Mouse (Mus musculus) megakaryocyte, embryonic 14.5 days (primary cell): ENCODE data around the gene Helz. TPM values are rescaled to one million over a fixed set of nuclear protein-coding genes. Genes with fewer than 3 reads are reported as not detected.

Experiments used
- H3K27me3 ChIP-seq: replicated peaks from 2 replicates; pipeline ENCODE3; 2012; ENCODE audit warnings: inconsistent platforms
- H3K36me3 ChIP-seq: replicated peaks from 2 replicates; pipeline ENCODE3; 2012; ENCODE audit warnings: low read length, inconsistent platforms, mixed read lengths
- H3K4me1 ChIP-seq: 2 replicates; pipeline ENCODE4 v1.6.1; 2012; ENCODE audit warnings: inconsistent platforms
- H3K4me3 ChIP-seq: replicated peaks from 2 replicates; pipeline ENCODE3; 2012; ENCODE audit warnings: moderate library complexity, mild to moderate bottlenecking, inconsistent platforms
- H3K9me3 ChIP-seq: 2 replicates; pipeline ENCODE4 v1.6.1; 2012; ENCODE audit warnings: inconsistent platforms
- FLI1 ChIP-seq: IDR thresholded peaks from 2 replicates; pipeline ENCODE4 v1.6.1; 2012; ENCODE audit warnings: low read length, inconsistent platforms, mixed read lengths
- GATA1 ChIP-seq: IDR thresholded peaks from 3 replicates; pipeline ENCODE4 v1.6.1; 2012; ENCODE audit warnings: mixed read lengths, low read length, inconsistent platforms, borderline replicate concordance
- polyA plus RNA-seq: library from polyadenylated mRNA; stranded (reverse); fragments of >175 nt; gene quantifications from 2 replicates; pipeline ENCODE4 v1.2.3, GENCODE M21; 2012; ENCODE audit warnings: low replicate concordance; ENCODE audit not compliant: insufficient read depth

Helz gene
- polyA plus RNA-seq, 1 experiment, result 99.4 TPM

DNA sequence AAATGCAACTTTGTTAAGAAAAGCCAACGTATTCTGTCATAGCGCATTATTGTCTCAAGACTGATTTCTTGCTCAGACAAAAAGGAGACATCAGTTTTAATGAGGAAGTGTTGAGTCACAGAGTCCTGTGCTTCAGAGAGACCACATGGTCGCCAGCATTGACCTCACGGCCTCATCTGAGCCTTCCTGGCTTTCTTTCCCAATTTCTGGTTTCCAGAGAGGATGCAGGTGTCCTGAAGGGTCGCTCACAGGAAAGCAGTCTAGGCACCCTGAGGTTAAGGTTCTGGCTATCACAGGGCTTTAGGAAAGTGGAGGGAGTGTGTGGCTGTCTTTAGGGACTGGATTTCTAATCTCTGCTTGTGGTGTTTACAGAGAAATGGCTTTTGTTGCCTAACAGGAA, 90.4 kb downstream of the Helz start:
- TF ChIP-seq FLI1, result no peak
- no peak for TF ChIP-seq GATA1
- no peaks in the 10 kb centered on the region for H3K27me3 ChIP-seq
- no peaks in the 10 kb centered on the region for H3K9me3 ChIP-seq
- no peak overlapping the region for H3K4me3 ChIP-seq
- H3K36me3 ChIP-seq, result peaks cover 94% of the 10 kb centered on the region
- H3K4me1 ChIP-seq, result peaks cover 7% of the 10 kb centered on the region; the same call in 1 of the 2 replicates

DNA sequence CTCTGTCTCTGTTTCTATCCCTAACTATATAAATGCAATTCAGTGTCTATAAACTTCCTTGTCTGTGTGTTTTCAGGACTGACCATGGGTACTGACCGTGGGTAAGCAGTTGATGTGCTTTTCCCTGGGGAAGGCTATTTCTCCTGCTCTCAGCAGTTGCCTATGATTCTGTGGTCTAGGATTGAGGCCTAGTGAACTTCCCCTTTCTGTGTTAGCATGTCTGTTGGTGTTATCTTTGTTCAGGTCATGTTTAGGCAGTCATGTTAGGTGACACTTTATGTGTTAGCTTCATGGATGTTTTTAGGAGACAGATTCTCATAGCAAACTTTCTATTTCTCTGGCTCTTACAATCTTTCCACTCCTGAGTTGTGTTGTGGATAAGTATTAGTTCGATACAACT, 91.9 kb downstream of the Helz start:
- TF ChIP-seq FLI1 (no peak), GATA1 (no peak)
- H3K36me3 ChIP-seq, result peaks cover 94% of the 10 kb centered on the region

DNA sequence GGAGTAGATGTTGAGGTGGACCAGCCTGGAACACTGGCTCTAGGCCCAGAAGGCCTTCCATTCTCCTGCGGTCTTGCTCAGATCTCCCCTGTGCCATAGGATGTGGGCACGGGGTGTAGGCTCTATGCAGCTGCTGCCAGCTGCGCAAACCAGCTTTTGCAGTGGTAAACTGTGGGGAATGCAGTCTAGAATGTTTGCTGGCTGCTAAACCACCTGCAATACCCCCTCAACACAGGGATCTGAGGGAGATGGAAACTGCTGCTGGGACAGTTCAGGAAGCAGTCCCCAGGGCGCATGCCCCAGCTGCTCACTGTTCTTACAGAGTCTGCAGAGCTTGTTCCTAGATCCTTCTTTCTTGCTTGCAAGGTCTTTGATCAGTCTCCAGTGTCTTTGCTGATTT, 96.7 kb downstream of the Helz start:
- no peak for TF ChIP-seq FLI1
- TF ChIP-seq GATA1, result no peak
- Histone ChIP-seq H3K4me3 (no peak overlapping the region), H3K4me1 (peaks cover 16% of the 10 kb centered on the region), H3K36me3 (peaks cover 94% of the 10 kb centered on the region), H3K27me3 (no peaks in the 10 kb centered on the region), H3K9me3 (no peaks in the 10 kb centered on the region)

More for the DNA sequence above, 91.9 kb downstream of the Helz start:
- Histone ChIP-seq H3K4me3 (no peak overlapping the region), H3K4me1 (peaks cover 16% of the 10 kb centered on the region), H3K9me3 (no peaks in the 10 kb centered on the region), H3K27me3 (no peaks in the 10 kb centered on the region)

DNA sequence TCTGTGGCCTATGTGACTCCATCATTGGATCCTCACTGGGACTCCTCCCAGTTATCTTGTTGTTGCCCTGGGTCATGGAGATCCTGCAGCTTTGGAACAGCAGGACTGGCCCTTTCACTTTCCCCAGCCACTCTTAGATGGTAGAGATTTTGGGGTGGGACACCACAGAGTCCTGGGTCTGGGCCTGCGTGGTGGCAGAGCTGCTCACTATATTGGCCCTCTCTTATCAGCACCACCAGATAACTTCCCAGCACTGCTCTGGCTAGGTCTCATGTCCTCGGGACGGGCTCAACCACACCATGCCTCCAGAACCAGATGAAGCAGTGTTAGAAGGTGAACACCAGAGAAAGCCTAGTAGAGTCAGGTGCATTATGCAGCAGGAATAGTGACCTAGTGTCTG, 99.6 kb downstream of the Helz start:
- Histone ChIP-seq H3K4me1 (peaks cover 19% of the 10 kb centered on the region), H3K9me3 (no peaks in the 10 kb centered on the region), H3K4me3 (no peak overlapping the region), H3K36me3 (peaks cover 95% of the 10 kb centered on the region), H3K27me3 (no peaks in the 10 kb centered on the region)
- TF ChIP-seq FLI1 (no peak), GATA1 (no peak)

DNA sequence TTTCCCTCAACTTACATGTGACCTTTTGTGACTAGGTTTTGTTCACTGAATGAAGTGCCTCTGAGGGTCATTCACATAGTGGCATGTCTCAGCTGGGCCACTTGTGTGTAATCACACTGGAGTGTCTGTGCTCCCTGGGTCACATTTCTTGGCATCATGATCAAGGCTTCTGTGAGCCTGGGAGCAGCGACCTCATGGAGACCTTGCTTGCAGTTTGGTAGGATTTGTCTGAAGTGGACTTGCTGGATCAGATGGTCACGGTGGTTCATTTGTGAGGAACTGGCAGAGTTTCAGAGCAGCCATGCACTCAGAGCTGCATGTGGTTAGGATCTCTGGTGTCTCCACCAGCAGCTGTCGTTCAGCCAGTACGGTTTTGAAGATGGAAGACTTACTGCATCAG, 100.9 kb downstream of the Helz start:
- Histone ChIP-seq H3K9me3 (no peaks in the 10 kb centered on the region), H3K36me3 (peaks cover 96% of the 10 kb centered on the region), H3K4me3 (no peak overlapping the region), H3K4me1 (peaks cover 19% of the 10 kb centered on the region), H3K27me3 (no peaks in the 10 kb centered on the region)
- TF ChIP-seq GATA1 (no peak), FLI1 (no peak)

DNA sequence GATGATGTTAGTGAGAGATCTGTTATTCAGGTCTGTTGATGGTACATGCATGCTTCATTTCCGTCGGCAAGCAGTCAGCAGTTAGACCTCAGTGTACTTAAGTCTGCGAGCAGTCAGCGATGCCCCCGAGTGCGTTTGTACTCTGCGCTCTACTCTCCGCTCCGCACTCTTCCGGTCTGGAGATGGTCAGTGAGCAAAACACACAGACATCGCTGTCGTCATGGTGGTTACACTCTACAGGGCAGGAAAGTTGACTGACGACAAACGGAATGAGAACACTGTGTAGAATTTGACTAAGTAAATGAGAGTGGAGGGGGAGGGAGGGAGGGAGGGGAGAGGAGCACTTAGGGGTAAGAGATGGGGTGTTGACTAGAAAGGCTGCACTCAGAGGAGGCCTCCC, 101.7 kb downstream of the Helz start:
- H3K36me3 ChIP-seq, result peaks cover 94% of the 10 kb centered on the region
- TF ChIP-seq GATA1 (no peak), FLI1 (no peak)
- no peak overlapping the region for H3K4me3 ChIP-seq
- H3K9me3 ChIP-seq, result no peaks in the 10 kb centered on the region
- H3K4me1 ChIP-seq, result peaks cover 12% of the 10 kb centered on the region
- no peaks in the 10 kb centered on the region for H3K27me3 ChIP-seq

DNA sequence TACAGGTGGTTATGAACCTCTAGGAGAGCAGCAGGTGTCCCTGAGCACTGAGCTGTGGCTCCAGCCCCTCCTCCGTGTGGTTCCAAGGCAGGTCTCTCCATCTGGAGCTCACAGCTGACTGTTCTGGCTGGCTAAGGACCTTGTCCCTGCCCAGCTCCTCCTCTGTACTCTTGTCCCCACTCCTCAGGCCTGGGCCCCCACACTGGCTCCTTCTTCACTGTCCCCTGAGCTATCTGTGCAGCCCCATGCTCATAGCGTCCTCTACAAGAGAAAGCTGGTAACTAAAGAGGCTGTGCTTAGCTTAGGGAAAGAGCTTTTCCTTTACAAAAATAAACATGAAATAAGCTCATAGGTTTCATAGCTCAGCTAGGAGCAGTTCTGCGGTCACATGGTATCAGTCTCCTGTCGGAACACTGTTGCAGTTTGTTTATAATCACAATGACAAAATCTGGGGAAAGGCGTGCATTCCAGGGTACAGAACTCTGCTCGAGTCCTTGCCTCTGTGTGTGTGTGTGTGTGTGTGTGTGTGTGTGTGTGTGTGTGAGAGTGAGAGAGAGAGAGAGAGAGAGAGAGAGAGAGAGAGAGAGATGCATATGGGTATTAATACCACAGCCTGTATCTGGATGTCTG, 102.8 kb downstream of the Helz start:
- no peak for TF ChIP-seq FLI1
- no peak for TF ChIP-seq GATA1
- H3K36me3 ChIP-seq, result peaks cover 94% of the 10 kb centered on the region

DNA sequence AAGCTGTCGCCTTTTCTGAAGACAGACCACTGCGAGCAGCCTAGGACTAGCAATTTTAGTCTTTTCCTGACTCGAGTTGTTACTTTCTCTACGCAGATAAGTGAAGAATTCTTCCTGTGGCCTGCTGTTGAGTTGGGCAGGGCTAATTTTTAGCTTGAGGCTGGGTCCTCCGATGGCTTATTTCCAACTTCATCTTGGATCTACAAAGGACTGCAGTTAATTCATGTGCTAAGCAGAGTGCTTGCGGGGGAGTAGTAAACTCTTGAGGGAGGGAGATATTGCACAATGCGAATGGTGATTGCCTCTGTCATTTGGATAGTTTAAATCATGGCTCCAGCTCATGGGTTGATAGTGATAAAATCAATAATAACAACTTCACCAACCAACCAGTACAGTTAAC, 103.7 kb downstream of the Helz start:
- TF ChIP-seq FLI1 (no peak), GATA1 (no peak)
- Histone ChIP-seq H3K4me1 (peaks cover 9% of the 10 kb centered on the region), H3K4me3 (no peak overlapping the region), H3K36me3 (peaks cover 94% of the 10 kb centered on the region), H3K27me3 (no peaks in the 10 kb centered on the region), H3K9me3 (no peaks in the 10 kb centered on the region)

More for the DNA sequence above, 102.8 kb downstream of the Helz start:
- H3K4me1 ChIP-seq, result peaks cover 9% of the 10 kb centered on the region
- H3K4me3 ChIP-seq, result no peak overlapping the region
- no peaks in the 10 kb centered on the region for H3K27me3 ChIP-seq
- H3K9me3 ChIP-seq, result no peaks in the 10 kb centered on the region

DNA sequence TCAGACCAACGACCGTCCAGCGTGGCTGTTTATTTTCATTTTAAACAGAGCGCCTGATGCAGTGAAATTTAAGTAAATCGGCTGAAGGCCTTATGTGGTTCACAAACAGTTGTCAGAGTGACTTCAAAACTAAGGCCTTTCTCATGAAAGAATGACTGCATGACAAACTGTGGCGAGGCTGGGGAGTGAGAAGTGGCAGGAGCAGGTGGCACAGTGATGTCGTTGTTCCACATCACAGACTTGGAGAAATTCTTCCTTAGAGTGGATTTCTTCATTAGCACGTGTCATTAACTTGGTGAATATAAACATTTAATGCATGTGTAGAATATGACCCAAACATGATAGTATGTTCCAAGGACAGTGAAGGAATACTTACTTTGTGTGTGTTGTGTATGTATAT, 104.4 kb downstream of the Helz start:
- H3K4me3 ChIP-seq, result no peak overlapping the region
- peaks cover 9% of the 10 kb centered on the region for H3K4me1 ChIP-seq
- H3K9me3 ChIP-seq, result no peaks in the 10 kb centered on the region
- TF ChIP-seq FLI1 (no peak), GATA1 (no peak)
- H3K36me3 ChIP-seq, result peaks cover 96% of the 10 kb centered on the region
- H3K27me3 ChIP-seq, result no peaks in the 10 kb centered on the region

DNA sequence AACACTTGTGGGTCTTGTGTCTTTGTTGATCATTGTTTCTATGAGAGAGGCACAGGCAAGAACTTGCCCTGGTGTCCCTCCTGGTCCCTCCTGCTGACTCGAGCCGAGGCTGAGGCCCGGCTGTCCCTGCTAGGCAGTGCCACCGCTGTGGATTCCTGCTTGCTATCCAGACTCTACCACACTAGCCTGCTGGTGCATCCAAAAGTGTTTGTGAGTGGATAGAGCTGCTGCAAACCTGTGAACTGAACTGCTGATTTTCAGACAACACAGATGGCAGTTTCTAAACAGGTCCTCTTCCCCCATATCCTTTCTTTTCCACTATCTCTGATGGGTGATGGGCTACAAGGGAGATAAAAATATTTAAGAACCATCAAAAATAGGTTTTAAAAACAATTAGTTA, 107.8 kb downstream of the Helz start:
- peaks cover 95% of the 10 kb centered on the region for H3K36me3 ChIP-seq
- no peak overlapping the region for H3K4me3 ChIP-seq
- no peak for TF ChIP-seq FLI1
- TF ChIP-seq GATA1, result no peak

More for the DNA sequence above, 107.8 kb downstream of the Helz start:
- H3K27me3 ChIP-seq, result no peaks in the 10 kb centered on the region
- H3K9me3 ChIP-seq, result no peaks in the 10 kb centered on the region
- H3K4me1 ChIP-seq, result peaks cover 19% of the 10 kb centered on the region
